Mouse (Mus musculus): ENCODE data around the gene Tmem260.
A peak's percentile ranks its signal among the peaks of the same experiment; 100 is the strongest.

The Tmem260 gene

GRCm38 (mm10) chr14:48553216-48553615 lies 107.3 kb downstream of the Tmem260 start:
- no peak for DNase-seq (ENCODE audit: extremely low read depth, low read depth)

DNA sequence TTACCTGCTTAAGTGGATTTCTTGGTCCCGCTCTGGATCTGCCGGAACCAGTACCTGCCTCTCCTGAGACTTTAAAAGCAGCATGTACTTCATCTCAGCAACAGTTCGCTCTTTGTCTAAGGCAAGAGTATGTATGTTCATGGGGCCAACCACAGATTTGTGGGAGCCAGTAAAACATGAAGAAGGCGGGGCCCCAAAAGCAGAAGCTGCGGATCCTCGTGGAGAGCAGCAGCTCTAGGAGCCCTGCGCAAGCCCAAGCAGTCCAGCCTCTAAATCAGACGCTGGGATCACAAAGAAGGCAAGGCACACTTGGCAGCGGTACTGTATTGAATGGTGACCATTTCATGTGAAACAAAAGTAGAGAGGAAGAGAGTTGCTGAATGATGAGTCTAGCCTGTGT lies 107.8 kb downstream of the Tmem260 start:
- peak; percentile 25 for DNase-seq (ENCODE audit: extremely low read depth, low read depth)

- DNase-seq (ENCODE audit: extremely low read depth, low read depth): no peak
Measured at GRCm38 (mm10) chr14:48558975-48559374, 113.1 kb downstream of the Tmem260 start.

GRCm38 (mm10) chr14:48559736-48560135 lies 113.8 kb downstream of the Tmem260 start:
- DNase-seq (ENCODE audit: extremely low read depth, low read depth): no peak

DNA sequence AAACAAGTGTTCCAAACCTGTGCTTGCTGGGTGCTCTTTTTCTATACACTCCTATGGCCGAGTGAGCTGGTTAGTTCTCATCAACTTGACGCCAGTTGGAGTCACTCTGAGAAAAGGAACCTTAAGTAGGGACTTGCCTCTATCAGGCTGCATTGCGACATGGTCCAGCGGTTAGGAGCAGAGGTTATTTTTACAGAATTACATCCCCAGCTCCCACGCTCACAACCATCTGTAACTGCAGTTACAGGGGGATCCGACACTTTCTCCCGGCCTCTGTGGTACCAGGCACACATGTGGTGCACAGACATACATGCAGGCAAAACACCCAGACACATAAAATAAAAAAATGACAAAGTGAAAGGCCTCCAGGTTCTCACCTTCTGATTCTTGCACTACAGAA lies 120.7 kb downstream of the Tmem260 start:
- DNase-seq (ENCODE audit: extremely low read depth, low read depth): no peak

Measured in MEL-GATA-1-ER (cell line).